Mouse (Mus musculus): ENCODE measurements at regions not wholly inside any gene's neighbourhood (a gene's known extent, or its start where the extent isn't known, plus 50 kb on each side); places are given as distances from the start of the nearest gene placed in this dataset.

DNA sequence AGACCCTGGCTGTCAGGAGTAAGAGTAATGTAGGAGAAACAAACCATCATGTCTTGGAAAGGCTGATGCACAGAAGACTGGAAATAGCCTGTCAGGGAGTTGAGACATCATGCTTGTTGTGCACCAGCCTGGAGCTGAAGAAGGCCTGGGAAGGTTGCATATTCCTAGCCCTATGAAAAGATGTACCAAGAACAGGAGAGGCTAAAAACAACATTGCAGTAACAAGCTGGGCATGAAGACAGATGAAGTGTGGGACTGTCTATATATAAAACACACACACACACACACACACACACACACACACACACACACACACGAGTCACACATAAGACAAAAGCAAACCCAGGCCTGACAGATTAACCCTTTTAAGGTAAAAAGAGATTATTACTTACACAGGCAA, 185.1 kb upstream of the Tmem72 start:
- no peak for TF ChIP-seq CTCF (IDR thresholded peaks at IDR 0.05; ENCODE audit: extremely low read depth, insufficient read depth, insufficient read length, insufficient replicate concordance)
- TF ChIP-seq POLR2A (IDR thresholded peaks at IDR 0.05; ENCODE audit: low read depth, low read length) = no peak

All from spleen, adult 2 months (tissue).